ENCODE assay signal across 8 mouse cellular contexts in the genomic region with DNA sequence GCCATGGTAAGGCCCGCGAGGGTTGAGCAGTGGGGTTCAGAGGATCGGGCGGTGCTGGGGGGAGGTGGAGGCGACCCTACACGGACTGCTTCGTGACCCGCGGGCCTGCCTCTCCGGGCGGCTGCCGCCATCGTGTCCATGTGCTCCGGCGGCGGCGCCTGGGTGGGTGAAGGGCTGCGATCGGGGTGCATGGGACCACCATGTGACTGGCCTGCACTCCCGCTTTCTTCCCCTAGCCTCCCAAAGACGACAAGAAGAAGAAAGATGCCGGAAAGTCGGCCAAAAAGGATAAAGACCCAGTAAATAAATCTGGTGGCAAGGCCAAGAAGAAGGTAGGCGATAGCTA. TPM values are rescaled to one million over a fixed set of nuclear protein-coding genes. Genes with fewer than 3 reads are reported as not detected.
DNase-seq lines count a peak whose midpoint lies in the region; ATAC-seq and TF ChIP-seq lines count a peak whose summit lies in the region.

No protein-coding gene starts in this region.

- no peak; the same call in 1 of the 2 replicates for ATAC-seq in embryonic facial prominence, embryonic 12.5 days (ENCODE audit: insufficient number of reproducible peaks, insufficient read depth, low FRiP score, low TSS enrichment)
- ATAC-seq in intestine, embryonic 14.5 days (replicated peaks; ENCODE audit: low FRiP score, low TSS enrichment, low read depth): no peak
- ATAC-seq in neural tube, embryonic 12.5 days (ENCODE audit: low FRiP score, low read depth): no peak; the same call in 1 of the 2 replicates

- DNase-seq in left cerebral cortex, adult 2 months (ENCODE audit: extremely low spot score in 1 of 2, low spot score in 2 of 2): no peak
- DNase-seq in left cerebral cortex, postnatal 4 days: no peak
- no peak for DNase-seq in intestine, embryonic 14.5 days (ENCODE audit: low spot score)
- no peak for DNase-seq in right cerebral cortex, postnatal 14 days
- DNase-seq in adipocyte (ENCODE audit: low spot score): no peak
- no peak for DNase-seq in urinary bladder, adult 18-20 months (ENCODE audit: low spot score in 2 of 2)

- peak overlapping the region; percentile 72 for H3K9ac ChIP-seq in embryonic facial prominence, embryonic 12.5 days
- peak overlapping the region; percentile 93 for H3K9ac ChIP-seq in intestine, embryonic 14.5 days (ENCODE audit: low read length)
- peak overlapping the region; percentile 73 for H3K9ac ChIP-seq in neural tube, embryonic 12.5 days

- H3K4me2 ChIP-seq in embryonic facial prominence, embryonic 12.5 days (replicated peaks): peak overlapping the region; percentile 66
- H3K4me2 ChIP-seq in intestine, embryonic 14.5 days (ENCODE audit: low read length): peak overlapping the region; percentile 78
- H3K4me2 ChIP-seq in neural tube, embryonic 12.5 days (replicated peaks): peak overlapping the region; percentile 86

- peaks cover 10% of the 10 kb centered on the region for H3K4me1 ChIP-seq in embryonic facial prominence, embryonic 12.5 days
- peaks cover 2% of the 10 kb centered on the region; the same call in 1 of the 2 replicates for H3K4me1 ChIP-seq in intestine, embryonic 14.5 days (replicated peaks; ENCODE audit: control insufficient read depth, insufficient read depth, low read length)
- peaks cover 11% of the 10 kb centered on the region for H3K4me1 ChIP-seq in neural tube, embryonic 12.5 days

- peak overlapping the region; percentile 86 for H3K4me3 ChIP-seq in left cerebral cortex, adult 2 months
- peak overlapping the region; percentile 64 for H3K4me3 ChIP-seq in embryonic facial prominence, embryonic 12.5 days
- H3K4me3 ChIP-seq in intestine, embryonic 14.5 days (ENCODE audit: low read depth, low read length): peak overlapping the region; percentile 84
- H3K4me3 ChIP-seq in neural tube, embryonic 12.5 days: peak overlapping the region; percentile 72

- H3K36me3 ChIP-seq in embryonic facial prominence, embryonic 12.5 days: peaks cover 64% of the 10 kb centered on the region
- peaks cover 68% of the 10 kb centered on the region for H3K36me3 ChIP-seq in intestine, embryonic 14.5 days (ENCODE audit: control insufficient read depth, insufficient read depth, low read length)
- peaks cover 62% of the 10 kb centered on the region for H3K36me3 ChIP-seq in neural tube, embryonic 12.5 days

- peak overlapping the region; percentile 90 for H3K27ac ChIP-seq in left cerebral cortex, adult 2 months
- H3K27ac ChIP-seq in embryonic facial prominence, embryonic 12.5 days: peak overlapping the region; percentile 95
- peak overlapping the region; percentile 93 for H3K27ac ChIP-seq in intestine, embryonic 14.5 days (ENCODE audit: low read depth)
- H3K27ac ChIP-seq in neural tube, embryonic 12.5 days: peak overlapping the region; percentile 86; the same call in 1 of the 2 replicates

- TF ChIP-seq CTCF in left cerebral cortex, adult 2 months (IDR thresholded peaks at IDR 0.05): no peak

- no peaks in the 10 kb centered on the region for H3K9me3 ChIP-seq in embryonic facial prominence, embryonic 12.5 days
- H3K9me3 ChIP-seq in intestine, embryonic 14.5 days (ENCODE audit: control insufficient read depth, low read length): no peaks in the 10 kb centered on the region
- no peaks in the 10 kb centered on the region for H3K9me3 ChIP-seq in neural tube, embryonic 12.5 days

- under 1% methylated on average over 24 of the region's 24 CpGs for WGBS in embryonic facial prominence, embryonic 12.5 days
- WGBS in intestine, embryonic 14.5 days: 0% methylated on average over 24 of the region's 24 CpGs
- under 1% methylated on average over 24 of the region's 24 CpGs for WGBS in neural tube, embryonic 12.5 days

- H3K27me3 ChIP-seq in embryonic facial prominence, embryonic 12.5 days: no peaks in the 10 kb centered on the region
- H3K27me3 ChIP-seq in intestine, embryonic 14.5 days (replicated peaks; ENCODE audit: control insufficient read depth, insufficient read depth, low read length): no peaks in the 10 kb centered on the region
- no peaks in the 10 kb centered on the region for H3K27me3 ChIP-seq in neural tube, embryonic 12.5 days (replicated peaks)

- intact Hi-C loops in left cerebral cortex, adult 2 months (cut with DNase I): no loop called here
- intact Hi-C loops in left cerebral cortex, postnatal 4 days (cut with DNase I): no loop called here

RNA-seq across cellular contexts. Expression of gene Trappc4, which starts 0.3 kb away (rescaled TPM):
- total RNA-seq in left cerebral cortex, adult 2 months (2021): 10 to 100 TPM; 66.8 to 70.2 TPM
- total RNA-seq in left cerebral cortex, postnatal 4 days (2021): 100 to 1,000 TPM; 126 to 129 TPM
- 173 and 176 TPM in 2 replicates for polyA plus RNA-seq in embryonic facial prominence, embryonic 12.5 days (2016; fragmentation: Nextera tagmentation; extraction: Ambion mirVana)
- polyA plus RNA-seq in intestine, embryonic 14.5 days (2014; fragmentation: Nextera tagmentation; extraction: Ambion mirVana): 113 and 120 TPM in 2 replicates
- 266 and 275 TPM in 2 replicates for polyA plus RNA-seq in neural tube, embryonic 12.5 days (2016; fragmentation: Nextera tagmentation; extraction: Ambion mirVana)

RNA-seq across cellular contexts. Expression of gene Rps25, which starts 0.8 kb away (rescaled TPM):
- 100 to 1,000 TPM; 644 to 664 TPM for total RNA-seq in left cerebral cortex, adult 2 months (2021)
- 1,000 to 10,000 TPM in 1 of 2 experiments, 100 to 1,000 TPM in 1; 978 to 1,068 TPM for total RNA-seq in left cerebral cortex, postnatal 4 days (2021)
- polyA plus RNA-seq in embryonic facial prominence, embryonic 12.5 days (2016; fragmentation: Nextera tagmentation; extraction: Ambion mirVana): 1,820 and 1,932 TPM in 2 replicates
- polyA plus RNA-seq in intestine, embryonic 14.5 days (2014; fragmentation: Nextera tagmentation; extraction: Ambion mirVana): 2,858 and 3,005 TPM in 2 replicates
- 1,233 and 1,284 TPM in 2 replicates for polyA plus RNA-seq in neural tube, embryonic 12.5 days (2016; fragmentation: Nextera tagmentation; extraction: Ambion mirVana)

RNA-seq across cellular contexts. Expression of gene Ccdc84, which starts 10.6 kb away (rescaled TPM):
- total RNA-seq in left cerebral cortex, adult 2 months (2021): 10 to 100 TPM; 19.9 to 22.2 TPM
- 10 to 100 TPM; 21.6 to 23.4 TPM for total RNA-seq in left cerebral cortex, postnatal 4 days (2021)
- polyA plus RNA-seq in embryonic facial prominence, embryonic 12.5 days (2016; fragmentation: Nextera tagmentation; extraction: Ambion mirVana): 30.9 and 33.6 TPM in 2 replicates
- 27.1 and 29.3 TPM in 2 replicates for polyA plus RNA-seq in intestine, embryonic 14.5 days (2014; fragmentation: Nextera tagmentation; extraction: Ambion mirVana)
- 30.6 and 35.7 TPM in 2 replicates for polyA plus RNA-seq in neural tube, embryonic 12.5 days (2016; fragmentation: Nextera tagmentation; extraction: Ambion mirVana)

RNA-seq across cellular contexts. Expression of gene Slc37a4, which starts 11.1 kb away (rescaled TPM):
- 10 to 100 TPM; 25.3 to 28.4 TPM for total RNA-seq in left cerebral cortex, adult 2 months (2021)
- 10 to 100 TPM; 41.5 to 44.9 TPM for total RNA-seq in left cerebral cortex, postnatal 4 days (2021)
- 11.2 and 11.8 TPM in 2 replicates for polyA plus RNA-seq in embryonic facial prominence, embryonic 12.5 days (2016; fragmentation: Nextera tagmentation; extraction: Ambion mirVana)
- polyA plus RNA-seq in intestine, embryonic 14.5 days (2014; fragmentation: Nextera tagmentation; extraction: Ambion mirVana): 37.8 and 38.1 TPM in 2 replicates
- polyA plus RNA-seq in neural tube, embryonic 12.5 days (2016; fragmentation: Nextera tagmentation; extraction: Ambion mirVana): 44.1 and 45.5 TPM in 2 replicates

RNA-seq across cellular contexts. Expression of gene Hyou1, which starts 28.4 kb away (rescaled TPM):
- total RNA-seq in left cerebral cortex, adult 2 months (2021): 100 to 1,000 TPM; 127 to 139 TPM
- 10 to 100 TPM; 87.2 to 90.0 TPM for total RNA-seq in left cerebral cortex, postnatal 4 days (2021)
- polyA plus RNA-seq in embryonic facial prominence, embryonic 12.5 days (2016; fragmentation: Nextera tagmentation; extraction: Ambion mirVana): 34.6 and 35.6 TPM in 2 replicates
- polyA plus RNA-seq in intestine, embryonic 14.5 days (2014; fragmentation: Nextera tagmentation; extraction: Ambion mirVana): 28.4 and 37.0 TPM in 2 replicates
- polyA plus RNA-seq in neural tube, embryonic 12.5 days (2016; fragmentation: Nextera tagmentation; extraction: Ambion mirVana): 31.0 and 33.0 TPM in 2 replicates
